Mouse (Mus musculus): Measurements from ENCODE around the gene Cd59b. TPM values are rescaled to one million over a fixed set of nuclear protein-coding genes. Genes with fewer than 3 reads are reported as not detected.

Cd59b gene
- polyA plus RNA-seq, 1 experiment: 12.2 TPM

- Histone ChIP-seq H3K9me3 (replicated peaks; ENCODE audit: control insufficient read depth, insufficient read depth, low read length, poor library complexity, severe bottlenecking) (no peaks in the 10 kb centered on the region), H3K36me3 (ENCODE audit: control insufficient read depth, insufficient read depth, low read length, poor library complexity, severe bottlenecking) (no peaks in the 10 kb centered on the region), H3K9ac (ENCODE audit: low read depth, poor library complexity, severe bottlenecking) (no peak overlapping the region), H3K27me3 (ENCODE audit: control insufficient read depth, insufficient read depth, low read length, poor library complexity, severe bottlenecking) (no peaks in the 10 kb centered on the region), H3K4me3 (ENCODE audit: low read depth, low read length) (no peak overlapping the region), H3K4me1 (ENCODE audit: control insufficient read depth, insufficient read depth, low read length) (no peaks in the 10 kb centered on the region), H3K27ac (ENCODE audit: insufficient read depth, low read length) (no peak overlapping the region)
- TF ChIP-seq EP300 (IDR thresholded peaks at IDR 0.05; ENCODE audit: insufficient read depth, low read depth, low read length) (no peak), CTCF (IDR thresholded peaks at IDR 0.05; ENCODE audit: low read depth, low read length) (no peak), POLR2A (IDR thresholded peaks at IDR 0.05; ENCODE audit: insufficient read depth, low read length) (no peak)
These were observed 59.3 kb downstream of the Cd59b start for GRCm38 (mm10) chr2:104128803-104129531.

DNA sequence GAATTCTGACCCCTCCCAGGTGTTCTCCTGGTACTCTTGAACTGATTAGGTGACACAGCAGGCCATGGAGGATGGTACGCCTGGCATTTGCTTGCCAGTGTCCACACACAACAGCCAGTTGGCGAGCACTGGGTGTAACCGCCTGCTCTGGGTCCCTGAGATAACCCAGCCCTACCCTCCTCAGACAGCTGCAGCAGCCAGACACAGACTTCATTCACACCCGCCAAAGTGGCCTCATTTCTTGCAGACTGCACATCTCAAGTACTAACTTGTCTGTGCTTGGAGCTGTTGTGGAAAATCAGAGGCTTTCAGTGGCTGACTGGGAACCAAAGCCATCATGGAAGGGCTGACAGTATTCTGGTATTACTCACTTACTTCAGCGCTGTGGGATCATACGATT is 60.5 kb downstream of the Cd59b start:
- no peak overlapping the region for H3K9ac ChIP-seq (ENCODE audit: low read depth, poor library complexity, severe bottlenecking)
- H3K27me3 ChIP-seq (ENCODE audit: control insufficient read depth, insufficient read depth, low read length, poor library complexity, severe bottlenecking): no peaks in the 10 kb centered on the region
- no peaks in the 10 kb centered on the region for H3K36me3 ChIP-seq (ENCODE audit: control insufficient read depth, insufficient read depth, low read length, poor library complexity, severe bottlenecking)
- TF ChIP-seq EP300 (IDR thresholded peaks at IDR 0.05; ENCODE audit: insufficient read depth, low read depth, low read length) (no peak), CTCF (IDR thresholded peaks at IDR 0.05; ENCODE audit: low read depth, low read length) (no peak), POLR2A (IDR thresholded peaks at IDR 0.05; ENCODE audit: insufficient read depth, low read length) (no peak)
- no peak overlapping the region for H3K27ac ChIP-seq (ENCODE audit: insufficient read depth, low read length)
- no peak overlapping the region for H3K4me3 ChIP-seq (ENCODE audit: low read depth, low read length)
- H3K4me1 ChIP-seq (ENCODE audit: control insufficient read depth, insufficient read depth, low read length): no peaks in the 10 kb centered on the region
- no peaks in the 10 kb centered on the region for H3K9me3 ChIP-seq (replicated peaks; ENCODE audit: control insufficient read depth, insufficient read depth, low read length, poor library complexity, severe bottlenecking)

- Histone ChIP-seq H3K4me3 (ENCODE audit: low read depth, low read length) (no peak overlapping the region), H3K9me3 (replicated peaks; ENCODE audit: control insufficient read depth, insufficient read depth, low read length, poor library complexity, severe bottlenecking) (no peaks in the 10 kb centered on the region), H3K4me1 (ENCODE audit: control insufficient read depth, insufficient read depth, low read length) (no peaks in the 10 kb centered on the region), H3K36me3 (ENCODE audit: control insufficient read depth, insufficient read depth, low read length, poor library complexity, severe bottlenecking) (no peaks in the 10 kb centered on the region), H3K27me3 (ENCODE audit: control insufficient read depth, insufficient read depth, low read length, poor library complexity, severe bottlenecking) (no peaks in the 10 kb centered on the region), H3K9ac (ENCODE audit: low read depth, poor library complexity, severe bottlenecking) (no peak overlapping the region), H3K27ac (ENCODE audit: insufficient read depth, low read length) (no peak overlapping the region)
- TF ChIP-seq CTCF (IDR thresholded peaks at IDR 0.05; ENCODE audit: low read depth, low read length) (peak; percentile 77), POLR2A (IDR thresholded peaks at IDR 0.05; ENCODE audit: insufficient read depth, low read length) (no peak), EP300 (IDR thresholded peaks at IDR 0.05; ENCODE audit: insufficient read depth, low read depth, low read length) (no peak)
These were observed 61.3 kb downstream of the Cd59b start for GRCm38 (mm10) chr2:104130969-104131368.

- no peaks in the 10 kb centered on the region for H3K9me3 ChIP-seq (replicated peaks; ENCODE audit: control insufficient read depth, insufficient read depth, low read length, poor library complexity, severe bottlenecking)
- no peak overlapping the region for H3K27ac ChIP-seq (ENCODE audit: insufficient read depth, low read length)
- H3K36me3 ChIP-seq (ENCODE audit: control insufficient read depth, insufficient read depth, low read length, poor library complexity, severe bottlenecking): no peaks in the 10 kb centered on the region
- no peak overlapping the region for H3K9ac ChIP-seq (ENCODE audit: low read depth, poor library complexity, severe bottlenecking)
- no peak overlapping the region for H3K4me3 ChIP-seq (ENCODE audit: low read depth, low read length)
- no peaks in the 10 kb centered on the region for H3K27me3 ChIP-seq (ENCODE audit: control insufficient read depth, insufficient read depth, low read length, poor library complexity, severe bottlenecking)
- TF ChIP-seq EP300 (IDR thresholded peaks at IDR 0.05; ENCODE audit: insufficient read depth, low read depth, low read length) (no peak), POLR2A (IDR thresholded peaks at IDR 0.05; ENCODE audit: insufficient read depth, low read length) (no peak), CTCF (IDR thresholded peaks at IDR 0.05; ENCODE audit: low read depth, low read length) (no peak)
- H3K4me1 ChIP-seq (ENCODE audit: control insufficient read depth, insufficient read depth, low read length): no peaks in the 10 kb centered on the region
These were observed 62.7 kb downstream of the Cd59b start for GRCm38 (mm10) chr2:104132266-104132859.

DNA sequence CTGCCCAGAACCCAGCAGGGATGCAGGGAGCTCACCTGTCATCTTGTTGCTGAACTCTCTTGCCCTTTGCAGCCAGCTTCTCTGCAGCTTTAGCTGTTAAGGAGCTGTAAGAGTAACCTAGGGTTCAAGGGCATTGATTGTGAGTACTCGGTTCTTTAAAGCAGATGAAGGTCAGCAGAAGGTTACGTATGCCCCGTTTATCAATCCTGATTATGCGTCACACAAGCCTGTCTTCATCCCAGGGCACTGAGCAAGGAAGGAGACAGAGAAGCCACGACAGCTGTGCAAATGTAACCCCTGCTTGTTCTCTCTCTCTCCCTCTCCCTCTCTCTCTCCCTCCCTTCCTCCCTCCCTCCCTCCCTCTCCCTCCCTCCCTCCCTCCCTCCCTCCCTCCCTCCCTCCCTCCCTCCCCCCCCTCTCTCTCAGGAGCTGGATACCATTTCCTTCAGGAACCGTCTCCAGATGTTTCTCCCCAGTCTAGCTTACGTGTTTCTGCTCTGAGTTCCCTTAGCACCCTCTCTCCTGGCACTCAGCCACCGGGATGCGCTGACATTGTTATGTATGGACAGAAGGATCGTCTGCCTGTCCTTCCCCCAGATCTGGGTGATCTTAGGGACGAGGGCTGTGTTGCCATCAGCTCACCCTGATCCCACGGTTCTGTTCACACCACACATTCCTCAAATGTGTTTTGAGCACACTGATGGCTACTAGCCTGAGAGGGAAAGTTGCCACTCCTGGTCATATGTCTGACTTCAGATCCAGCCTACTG is 63.6 kb downstream of the Cd59b start:
- Histone ChIP-seq H3K9ac (ENCODE audit: low read depth, poor library complexity, severe bottlenecking) (no peak overlapping the region), H3K9me3 (replicated peaks; ENCODE audit: control insufficient read depth, insufficient read depth, low read length, poor library complexity, severe bottlenecking) (no peaks in the 10 kb centered on the region), H3K4me1 (ENCODE audit: control insufficient read depth, insufficient read depth, low read length) (no peaks in the 10 kb centered on the region), H3K4me3 (ENCODE audit: low read depth, low read length) (no peak overlapping the region), H3K36me3 (ENCODE audit: control insufficient read depth, insufficient read depth, low read length, poor library complexity, severe bottlenecking) (no peaks in the 10 kb centered on the region), H3K27me3 (ENCODE audit: control insufficient read depth, insufficient read depth, low read length, poor library complexity, severe bottlenecking) (no peaks in the 10 kb centered on the region), H3K27ac (ENCODE audit: insufficient read depth, low read length) (no peak overlapping the region)
- TF ChIP-seq POLR2A (IDR thresholded peaks at IDR 0.05; ENCODE audit: insufficient read depth, low read length): no peak
- no peak for TF ChIP-seq CTCF (IDR thresholded peaks at IDR 0.05; ENCODE audit: low read depth, low read length)
- TF ChIP-seq EP300 (IDR thresholded peaks at IDR 0.05; ENCODE audit: insufficient read depth, low read depth, low read length): no peak
